Mouse (Mus musculus): Measurements from ENCODE around the gene Tubd1.
"Not testable (repeated sequence)": the region's sequence is repeated elsewhere in the genome, so short reads cannot be mapped to it uniquely, and the experiment has no call there.

Tubd1 gene

DNA sequence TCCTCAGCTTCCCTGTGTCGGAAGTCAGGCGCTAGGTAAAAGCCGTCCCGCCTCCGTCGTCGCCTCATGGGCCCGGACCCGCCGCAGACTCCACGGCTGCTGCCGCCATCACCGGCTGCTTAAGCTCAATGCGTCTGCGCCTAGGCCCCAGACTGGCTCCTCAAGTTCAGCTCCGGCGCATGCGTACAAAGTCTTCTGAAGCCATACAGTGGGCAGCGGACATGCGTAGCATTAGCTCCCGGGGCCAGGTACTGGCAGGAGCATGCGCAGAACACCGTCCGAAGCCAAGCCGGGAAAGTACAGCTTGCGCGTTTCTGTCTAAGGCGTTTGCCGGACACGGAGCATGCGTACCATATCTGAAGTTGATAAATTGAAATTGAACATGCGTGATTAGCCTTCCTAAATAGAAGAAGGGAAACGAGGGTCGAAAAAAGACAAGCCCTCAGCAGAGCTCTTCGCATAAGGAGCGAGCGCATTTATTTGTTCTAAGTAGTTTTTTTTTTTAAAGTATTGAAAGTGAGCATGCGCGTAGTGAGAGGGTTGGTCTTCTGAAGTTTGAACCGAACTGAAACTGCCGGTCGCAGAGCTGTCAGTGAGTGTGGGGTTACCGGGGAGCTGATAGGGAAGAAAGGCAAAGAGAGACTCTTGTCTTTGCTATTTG lies at the start of gene Tubd1, which contains the start of gene Rps6kb1:
Tubd1 (plus strand) TSS at position 353 of the 661 bp plus-strand sequence.
Rps6kb1 (minus strand) TSS at position 167 of the 661 bp plus-strand sequence.
- peak; percentile 97 for DNase-seq (ENCODE audit: extremely low spot score)

DNA sequence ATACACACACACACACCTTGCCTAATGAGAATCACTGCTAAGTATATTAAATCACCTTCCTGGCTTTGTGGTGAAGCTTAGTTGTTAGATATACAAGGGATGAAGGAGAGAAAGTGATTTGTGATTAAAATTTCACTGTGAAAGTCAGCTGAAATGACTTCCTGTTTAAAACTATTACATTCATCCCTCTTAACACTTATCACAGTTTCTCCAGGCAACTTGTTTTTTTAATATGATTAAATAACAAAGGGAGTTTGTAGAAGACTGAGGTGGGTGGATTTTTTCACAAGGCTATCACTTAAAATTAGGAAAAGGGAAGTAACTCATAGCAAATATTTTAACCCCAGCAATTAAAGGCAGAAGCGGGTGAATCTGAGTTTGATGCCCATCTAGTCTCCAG lies 47.4 kb upstream of the Tubd1 start:
- no peak for DNase-seq (ENCODE audit: extremely low spot score)

DNA sequence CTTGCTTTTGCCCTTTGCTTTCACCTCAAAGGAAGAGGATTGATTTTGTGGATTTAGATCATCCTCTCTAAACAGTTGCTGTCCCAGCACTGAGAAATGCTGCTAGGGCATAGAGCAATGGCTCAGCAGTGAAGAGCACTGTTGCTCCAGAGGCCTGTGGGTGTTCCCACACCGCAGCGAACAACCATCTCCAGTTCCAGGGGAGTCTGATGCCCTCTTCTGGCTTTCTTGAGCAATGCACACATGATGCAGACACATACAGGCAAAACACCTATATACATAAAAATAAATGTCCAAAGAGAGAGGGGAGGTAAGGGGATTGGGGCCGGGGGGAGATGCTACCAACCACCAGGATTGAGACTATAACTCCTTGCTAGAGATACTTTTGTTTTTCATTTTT lies 46.9 kb upstream of the Tubd1 start:
- peak; percentile 19 for DNase-seq (ENCODE audit: extremely low spot score)

DNA sequence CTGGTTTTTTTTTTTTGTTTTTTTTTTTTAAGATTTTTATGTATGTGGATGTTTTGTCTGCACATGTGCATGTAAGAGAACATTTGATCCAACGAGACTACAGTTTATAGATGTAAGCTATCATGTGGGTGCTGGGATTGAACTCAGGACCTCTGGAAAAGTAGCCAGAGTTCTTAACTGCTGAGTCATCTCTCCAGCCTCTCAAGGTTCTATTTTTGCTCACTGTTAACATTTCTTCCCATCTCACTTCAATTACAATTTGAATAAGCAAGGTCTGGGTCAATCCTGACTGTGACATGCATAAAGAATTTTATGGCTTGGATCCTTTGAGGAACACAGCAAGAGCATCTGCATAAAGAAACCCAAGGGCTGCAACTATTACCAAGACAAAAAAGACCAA lies 44.0 kb upstream of the Tubd1 start:
- DNase-seq (ENCODE audit: extremely low spot score): no peak

GRCm38 (mm10) chr11:86503121-86503520 lies 41.7 kb upstream of the Tubd1 start:
- DNase-seq (ENCODE audit: extremely low spot score): no peak

DNA sequence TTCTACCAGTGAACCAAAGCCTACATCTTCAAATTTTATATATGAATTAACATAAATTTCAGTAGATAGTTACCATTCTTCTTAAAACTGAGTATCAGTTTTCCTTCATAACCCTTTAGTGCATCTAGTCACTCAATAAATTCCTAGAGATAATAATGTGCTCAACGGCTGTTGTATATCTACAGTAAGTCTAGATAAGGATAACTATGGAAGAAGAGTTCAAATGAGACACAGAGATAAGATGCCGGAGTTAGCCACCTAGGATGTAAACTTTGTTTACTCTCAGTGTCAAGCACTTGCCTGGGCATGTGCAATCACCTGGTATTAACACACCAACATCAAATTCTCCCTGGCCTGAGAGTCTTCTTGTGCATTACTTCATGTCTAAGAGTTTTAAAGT lies 37.5 kb upstream of the Tubd1 start:
- no peak for DNase-seq (ENCODE audit: extremely low spot score)

DNA sequence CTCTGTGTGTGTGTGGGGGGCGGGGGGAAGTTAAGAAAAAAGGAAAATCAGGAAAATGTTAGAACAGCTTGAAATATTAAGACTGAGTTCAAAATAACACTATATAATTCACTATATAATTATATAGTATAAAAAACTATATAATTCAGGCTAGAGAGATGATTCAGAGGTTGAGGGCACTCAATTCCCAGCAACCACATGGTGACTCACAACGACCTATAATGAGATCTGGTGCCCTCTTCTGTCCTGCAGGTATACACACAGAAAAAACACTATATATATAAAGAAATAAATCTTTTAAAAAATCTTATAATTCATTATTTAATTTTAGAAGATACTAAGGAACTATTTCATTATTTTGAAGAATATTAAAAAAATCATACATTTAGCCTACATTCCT lies 36.8 kb upstream of the Tubd1 start:
- DNase-seq (ENCODE audit: extremely low spot score): no peak

- no peak for DNase-seq (ENCODE audit: extremely low spot score)
These were observed 28.2 kb upstream of the Tubd1 start for GRCm38 (mm10) chr11:86516620-86517019.

DNA sequence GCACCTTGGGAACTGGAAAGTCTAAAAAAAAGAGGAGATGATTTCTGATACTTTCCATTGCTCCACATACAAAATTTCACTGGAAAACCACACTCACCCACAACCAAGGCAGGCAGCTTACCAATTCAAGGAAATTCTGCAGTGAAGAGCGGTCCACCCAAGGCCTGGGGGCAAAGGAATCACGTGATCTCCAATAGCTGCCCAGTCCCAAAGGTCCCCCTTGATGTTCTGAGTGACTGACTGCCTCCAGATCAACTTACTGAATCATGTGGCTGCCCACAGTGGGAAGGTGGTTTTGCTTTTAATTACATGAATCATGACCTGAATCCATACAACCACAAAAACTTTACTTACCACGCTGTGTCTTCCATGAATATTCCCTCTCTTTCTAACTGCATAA lies 27.6 kb upstream of the Tubd1 start:
- no peak for DNase-seq (ENCODE audit: extremely low spot score)

DNA sequence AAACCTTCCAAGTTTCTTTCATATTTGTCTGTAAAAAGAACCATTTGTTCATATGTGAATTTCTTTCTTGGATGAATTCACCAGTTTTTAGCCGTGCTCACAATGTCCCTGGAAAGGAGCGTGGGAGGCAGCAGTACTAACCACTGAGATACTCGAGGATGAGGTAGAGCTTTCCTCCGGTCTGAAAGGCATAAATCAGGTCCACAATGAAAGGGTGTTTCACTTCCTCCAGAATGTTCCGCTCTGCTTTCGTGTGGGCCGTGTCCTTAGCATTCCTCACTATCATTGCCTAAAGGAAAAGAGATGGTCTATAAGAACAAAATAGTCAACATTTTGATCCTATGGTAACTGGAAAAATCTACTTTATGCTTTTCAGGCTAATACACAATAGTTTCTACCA lies 25.0 kb upstream of the Tubd1 start:
- no peak for DNase-seq (ENCODE audit: extremely low spot score)

- no peak for DNase-seq (ENCODE audit: extremely low spot score)
These were observed 17.3 kb upstream of the Tubd1 start for GRCm38 (mm10) chr11:86527528-86527927.

DNA sequence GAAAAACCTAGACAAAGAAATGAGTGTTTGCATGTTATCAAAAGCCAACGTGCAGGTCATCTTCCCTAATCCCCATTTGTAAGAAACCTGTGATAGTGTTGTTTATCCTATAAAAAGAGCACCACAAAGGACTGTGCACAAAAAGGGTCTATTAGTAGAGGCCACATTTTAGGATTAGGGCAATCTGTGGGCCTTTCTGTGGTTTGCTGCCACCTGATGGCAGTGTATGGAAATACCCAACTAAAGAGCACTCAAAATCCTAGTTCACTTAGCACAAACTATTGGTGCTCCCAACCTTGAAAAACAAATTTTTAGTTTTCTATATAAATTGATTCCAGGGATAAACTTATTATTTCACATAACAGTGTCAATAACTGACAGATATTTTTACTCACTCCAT lies 12.0 kb upstream of the Tubd1 start:
- DNase-seq (ENCODE audit: extremely low spot score): peak; percentile 5

- DNase-seq (ENCODE audit: extremely low spot score): not testable (repeated sequence)
These were observed 11.5 kb upstream of the Tubd1 start for GRCm38 (mm10) chr11:86533302-86533701.

GRCm38 (mm10) chr11:86534201-86534910 lies 10.4 kb upstream of the Tubd1 start:
- no peak for DNase-seq (ENCODE audit: extremely low spot score)

- no peak for DNase-seq (ENCODE audit: extremely low spot score)
These were observed 6.0 kb upstream of the Tubd1 start for GRCm38 (mm10) chr11:86538786-86539185.

GRCm38 (mm10) chr11:86539716-86540475 lies 4.9 kb upstream of the Tubd1 start:
- DNase-seq (ENCODE audit: extremely low spot score): no peak

- DNase-seq (ENCODE audit: extremely low spot score): no peak
These were observed 4.3 kb upstream of the Tubd1 start for GRCm38 (mm10) chr11:86540476-86540845.

DNA sequence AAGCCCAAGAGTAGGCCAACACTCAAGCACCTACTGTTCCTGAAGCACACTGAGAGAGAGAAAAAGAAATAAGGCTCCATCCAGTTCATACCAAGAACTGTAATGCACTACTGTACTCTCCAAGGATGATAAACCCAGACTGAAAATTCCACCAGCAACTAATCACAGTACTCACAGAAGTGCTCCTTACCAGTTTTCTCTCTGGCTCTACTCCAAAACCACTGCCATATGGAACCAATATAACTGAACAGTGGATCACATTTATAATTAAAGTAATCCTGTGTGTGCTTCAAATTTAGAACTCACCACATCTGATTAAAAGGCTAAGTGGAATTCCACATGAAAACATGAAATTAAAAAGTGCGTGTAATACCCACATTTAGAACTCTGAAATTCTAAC lies 1.9 kb upstream of the Tubd1 start:
- DNase-seq (ENCODE audit: extremely low spot score): no peak

DNA sequence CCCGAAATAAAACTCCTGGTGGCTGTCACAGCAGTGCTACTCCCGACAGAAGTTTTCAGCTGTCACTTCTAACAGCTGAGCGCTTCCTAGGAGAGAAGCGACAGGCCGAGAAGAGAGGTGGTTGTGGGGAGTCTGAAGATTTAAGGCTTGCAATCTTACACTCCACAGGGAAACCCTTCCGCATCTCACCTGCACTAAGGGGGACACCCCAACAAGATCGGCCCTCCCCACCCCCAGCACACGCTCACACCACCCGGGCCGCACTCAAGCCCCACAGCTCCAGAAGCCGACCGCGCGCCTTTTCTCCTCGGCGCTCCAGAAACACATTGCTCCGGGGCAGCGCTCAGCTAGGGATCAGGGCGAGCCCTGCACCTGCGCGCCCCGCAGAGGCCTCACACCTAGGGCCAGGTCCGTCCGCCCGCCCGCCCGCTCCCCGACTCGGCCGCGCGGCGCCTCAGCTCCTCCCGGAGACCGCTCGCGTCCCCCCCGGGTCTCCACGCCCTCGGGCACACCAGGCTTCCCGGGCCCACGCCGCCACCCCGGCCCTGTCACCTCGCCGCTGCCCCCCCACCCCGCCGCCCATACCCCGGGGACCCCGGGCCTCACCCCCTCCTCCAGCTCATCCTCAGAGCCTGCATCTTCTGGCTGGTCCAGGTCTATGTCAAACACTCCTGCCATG lies 692 bp upstream of the Tubd1 start:
- no peak for DNase-seq (ENCODE audit: extremely low spot score)

GRCm38 (mm10) chr11:86545556-86545955 lies 765 bp downstream of the Tubd1 start:
- DNase-seq (ENCODE audit: extremely low spot score): no peak

DNA sequence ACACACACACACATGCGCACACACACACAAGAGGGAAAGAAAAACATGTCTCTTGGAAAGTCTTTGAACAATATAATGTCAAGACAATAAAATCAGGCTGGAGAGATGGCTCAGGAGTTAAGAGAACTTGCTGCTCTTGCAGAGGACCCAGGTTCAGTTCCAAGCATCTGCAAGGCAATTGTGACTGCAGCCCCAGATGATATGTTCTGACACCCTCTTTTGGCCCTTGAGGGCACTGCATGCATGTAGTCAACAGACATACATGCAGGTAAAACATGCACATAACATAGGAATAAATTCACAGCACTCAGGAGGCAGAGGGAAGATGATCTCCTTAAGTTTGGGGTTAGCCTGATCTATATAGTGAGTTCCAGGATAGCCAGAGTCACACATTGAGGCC lies 2.6 kb downstream of the Tubd1 start:
- DNase-seq (ENCODE audit: extremely low spot score): no peak

GRCm38 (mm10) chr11:86553525-86553924 lies 8.7 kb downstream of the Tubd1 start:
- no peak for DNase-seq (ENCODE audit: extremely low spot score)

Measured in embryo, embryonic 9.5 days (tissue).